Mouse (Mus musculus) embryonic facial prominence, embryonic 13.5 days (tissue): ENCODE measurements around the gene Litaf. TPM values are rescaled to one million over a fixed set of nuclear protein-coding genes. Genes with fewer than 3 reads are reported as not detected.
A peak's percentile ranks its signal among the peaks of the same experiment; 100 is the strongest.

ENCODE experiments used
- ATAC-seq: fragments of 200-750 bp; cut with Nextera tagmentation; 2 replicates; pipeline ENCODE4 v1.8.0; 2017; ENCODE audit warnings: low read depth; ENCODE audit not compliant: insufficient number of reproducible peaks, insufficient read depth, low FRiP score, low TSS enrichment
- H3K27ac ChIP-seq: fragments of 300-500 bp; sonication (generic); 2 replicates; pipeline ENCODE4 v1.5.1; 2015; ENCODE audit warnings: moderate library complexity, mild to moderate bottlenecking, inconsistent platforms
- H3K27me3 ChIP-seq: fragments of 300-500 bp; sonication (generic); 2 replicates; pipeline ENCODE4 v1.6.1; 2015; ENCODE audit warnings: mild to moderate bottlenecking, inconsistent platforms
- H3K36me3 ChIP-seq: fragments of 300-500 bp; sonication (generic); 2 replicates; pipeline ENCODE4 v1.6.1; 2015; ENCODE audit warnings: mild to moderate bottlenecking, inconsistent platforms
- H3K4me1 ChIP-seq: fragments of 300-500 bp; sonication (generic); 2 replicates; pipeline ENCODE4 v1.6.1; 2015; ENCODE audit warnings: inconsistent platforms
- H3K4me2 ChIP-seq: fragments of 300-500 bp; sonication (generic); 2 replicates; pipeline ENCODE4 v1.6.1; 2015; ENCODE audit warnings: moderate library complexity, mild to moderate bottlenecking, inconsistent platforms
- H3K4me3 ChIP-seq: fragments of 300-500 bp; sonication (generic); 2 replicates; pipeline ENCODE4 v1.5.1; 2015; ENCODE audit warnings: mild to moderate bottlenecking, inconsistent platforms
- H3K9ac ChIP-seq: fragments of 300-500 bp; sonication (generic); 2 replicates; pipeline ENCODE4 v1.6.1; 2015; ENCODE audit warnings: mild to moderate bottlenecking, inconsistent platforms
- H3K9me3 ChIP-seq: fragments of 300-500 bp; sonication (generic); 2 replicates; pipeline ENCODE4 v1.6.1; 2016; ENCODE audit warnings: inconsistent platforms
- WGBS: fragments of 180-500 bp; shearing (Covaris S2); methylation state at CpG from one replicate; pipeline ENCODE4 v1.1.7; 2015; ENCODE audit warnings: mixed read lengths; 5-methylcytosine and 5-hydroxymethylcytosine counted together
- polyA plus RNA-seq: library from polyadenylated mRNA; unstranded; fragments of >200 nt; fragmentation: Nextera tagmentation; extraction: Ambion mirVana; gene quantifications from 2 replicates; pipeline ENCODE4 v1.2.1, GENCODE M21; 2015

The Litaf gene
- polyA plus RNA-seq, 1 experiment from 2014 or later: 111 TPM

DNA sequence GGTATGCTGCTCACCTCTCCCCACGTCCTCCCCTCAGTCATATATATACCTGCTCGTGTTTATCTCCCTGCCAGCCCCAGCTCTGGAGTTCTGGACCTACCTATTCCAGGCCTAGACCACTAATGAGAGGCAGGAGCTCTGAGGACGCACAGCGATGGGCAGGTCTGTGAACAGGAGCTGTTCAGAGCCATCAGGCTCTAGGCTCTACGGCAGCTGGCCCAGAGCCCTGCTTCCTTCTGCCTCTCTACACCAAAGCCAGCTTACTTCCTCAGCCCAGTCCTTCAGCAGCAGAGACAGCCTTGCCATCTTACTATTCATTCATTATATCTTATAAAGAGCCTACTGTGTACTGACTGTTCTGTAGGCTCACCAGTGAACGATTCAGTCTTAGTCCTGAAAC, 1.2 kb downstream of the Litaf start:
- H3K4me2 ChIP-seq: no peak overlapping the region

DNA sequence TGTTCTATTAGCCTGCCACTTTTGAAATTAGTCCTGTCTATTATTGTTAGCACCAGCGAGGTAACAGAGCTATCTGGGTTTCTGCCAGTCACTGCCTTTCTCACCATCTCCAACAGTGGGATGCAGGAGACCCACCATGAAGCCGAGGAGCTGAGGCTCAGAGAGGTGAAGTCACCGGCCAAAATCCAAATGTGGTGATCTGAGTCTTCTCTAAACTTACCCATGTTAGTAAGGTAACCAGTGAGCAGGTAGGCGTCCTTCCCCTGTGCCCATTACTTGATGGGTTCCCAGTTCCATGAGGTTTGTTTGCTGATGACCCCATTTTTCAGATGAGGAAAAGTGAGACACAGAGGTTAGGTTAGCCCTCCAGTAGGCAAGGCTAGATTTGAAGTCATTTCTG, 1.6 kb downstream of the Litaf start:
- Histone ChIP-seq H3K9me3 (no peaks in the 10 kb centered on the region), H3K9ac (no peak overlapping the region), H3K27me3 (no peaks in the 10 kb centered on the region), H3K27ac (no peak overlapping the region), H3K4me1 (peaks cover 54% of the 10 kb centered on the region), H3K4me2 (no peak overlapping the region), H3K4me3 (no peak overlapping the region), H3K36me3 (0 out of 2 replicates have a peak, but pooled peaks cover 3% of the 10 kb centered on the region)
- no peak for ATAC-seq
- WGBS: 91% methylated on average over 4 of the region's 4 CpGs

More for the DNA sequence above, 1.2 kb downstream of the Litaf start:
- Histone ChIP-seq H3K4me1 (peaks cover 58% of the 10 kb centered on the region), H3K27me3 (no peaks in the 10 kb centered on the region), H3K36me3 (0 out of 2 replicates have a peak, but pooled peaks cover 3% of the 10 kb centered on the region), H3K27ac (no peak overlapping the region), H3K9ac (0 out of 2 replicates have a peak overlapping the region, but pooled peaks have one; percentile 7), H3K9me3 (no peaks in the 10 kb centered on the region), H3K4me3 (no peak overlapping the region)
- no peak for ATAC-seq
- WGBS: 86% methylated on average over 6 of the region's 6 CpGs

DNA sequence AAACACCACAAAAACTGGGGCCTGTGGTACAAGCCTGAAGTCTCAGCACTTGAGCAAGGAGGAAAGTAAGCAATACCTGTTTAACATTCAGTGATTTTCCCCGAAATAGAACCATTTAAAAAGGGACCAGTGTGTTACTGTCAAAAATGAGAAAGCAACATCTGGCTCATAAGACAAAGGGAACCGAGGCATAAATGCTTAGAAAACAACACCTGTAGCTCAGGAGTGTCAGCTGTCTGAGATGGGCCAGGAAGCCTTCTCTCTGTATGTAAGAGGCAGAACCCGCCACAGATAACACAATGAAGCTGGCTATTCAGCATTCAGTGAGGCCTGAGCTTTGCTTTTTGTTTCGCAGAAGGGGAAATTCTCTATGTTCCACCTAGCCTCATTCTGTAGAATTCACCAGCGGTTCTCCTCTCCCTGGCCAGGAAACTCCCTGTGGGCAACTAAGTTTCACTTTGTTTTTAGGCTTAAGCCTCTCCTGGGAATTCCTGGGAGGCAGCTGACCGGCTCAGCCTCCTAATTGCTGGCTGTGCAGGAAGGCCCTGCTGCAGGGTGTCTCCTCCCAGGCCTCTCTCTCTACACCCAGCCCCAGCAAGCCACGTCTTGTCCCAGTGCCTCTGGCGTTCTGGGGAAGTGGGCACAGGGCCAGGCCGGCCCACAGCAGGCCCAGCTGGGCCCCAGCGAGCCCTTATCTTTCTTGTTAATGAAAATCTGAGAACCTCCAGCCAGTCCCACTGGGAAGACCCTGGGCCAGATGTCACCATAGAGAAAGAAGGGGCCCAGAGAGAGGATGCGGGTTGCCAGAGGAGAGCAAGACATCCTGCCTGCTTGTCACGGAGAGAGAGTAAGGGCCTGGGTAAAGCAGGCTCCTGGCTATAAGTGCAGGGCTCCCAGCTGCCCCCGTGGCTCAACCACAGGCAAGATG, 2.9 kb downstream of the Litaf start:
- Histone ChIP-seq H3K9me3 (no peaks in the 10 kb centered on the region), H3K27ac (peak overlapping the region; percentile 83), H3K9ac (peak overlapping the region; percentile 62), H3K4me1 (peaks cover 42% of the 10 kb centered on the region), H3K4me3 (no peak overlapping the region), H3K36me3 (no peaks in the 10 kb centered on the region), H3K4me2 (0 out of 2 replicates have a peak overlapping the region, but pooled peaks have one; percentile 16), H3K27me3 (no peaks in the 10 kb centered on the region)
- WGBS: 24% methylated on average over 13 of the region's 13 CpGs
- no peak for ATAC-seq

DNA sequence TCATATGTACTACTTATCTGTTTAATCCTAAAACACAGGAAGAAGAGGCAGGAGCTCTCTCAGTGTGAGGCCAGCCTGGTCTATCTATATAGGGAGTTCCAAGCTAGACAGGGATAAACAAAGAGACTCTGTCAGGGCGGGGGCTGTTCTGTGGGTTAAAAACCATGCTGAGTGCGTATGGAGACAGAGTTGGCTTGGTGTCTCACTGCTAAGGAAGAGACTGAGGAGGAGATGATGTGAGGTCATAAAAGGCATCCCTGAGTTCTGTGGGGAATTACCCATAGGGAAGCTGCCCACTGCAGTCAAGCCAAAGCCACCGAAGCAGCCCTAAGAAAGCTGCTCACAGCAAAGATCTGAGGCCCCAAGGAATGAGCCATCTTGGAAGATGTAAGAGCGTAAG, 5.3 kb downstream of the Litaf start, which contains the start of gene Snn:
TSS of gene Snn (plus strand) at position 301 of the 400 bp plus-strand sequence.
- H3K9me3 ChIP-seq: no peaks in the 10 kb centered on the region
- ATAC-seq: no peak
- H3K4me2 ChIP-seq: no peak within 1 kb of the TSS
- peaks cover 37% of the 10 kb centered on the region for H3K4me1 ChIP-seq
- H3K27me3 ChIP-seq: no peaks in the 10 kb centered on the region
- no peaks in the 10 kb centered on the region for H3K36me3 ChIP-seq
- H3K9ac ChIP-seq: no peak within 1 kb of the TSS
- WGBS: 91% methylated on average over 4 of the region's 4 CpGs
- no peak within 1 kb of the TSS for H3K27ac ChIP-seq
- no peak within 1 kb of the TSS for H3K4me3 ChIP-seq

DNA sequence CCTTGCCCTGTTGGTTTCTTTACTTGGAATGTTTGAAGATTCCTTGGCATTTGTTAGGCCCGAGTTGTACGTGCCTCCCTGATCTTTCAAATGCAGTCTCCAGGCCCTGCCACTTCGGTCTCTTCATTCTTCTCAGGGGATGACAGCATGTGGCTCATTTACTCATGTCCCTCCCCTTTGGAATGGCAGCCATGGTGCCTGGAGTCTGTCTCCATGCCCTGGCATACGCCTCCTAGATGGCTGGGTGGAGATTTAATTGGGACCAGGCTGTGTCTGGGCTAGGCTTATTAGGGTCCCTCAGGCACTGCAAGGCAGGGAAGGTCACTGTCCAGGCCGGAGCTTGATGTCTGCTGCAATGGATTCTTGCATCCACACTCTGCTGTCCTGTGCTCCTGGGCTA, 10.0 kb downstream of the Litaf start:
- no peaks in the 10 kb centered on the region for H3K27me3 ChIP-seq
- no peak for ATAC-seq
- H3K4me1 ChIP-seq: peaks cover 12% of the 10 kb centered on the region; the same call in 1 of the 2 replicates
- 50% methylated on average over 5 of the region's 5 CpGs for WGBS
- H3K27ac ChIP-seq: peak overlapping the region; percentile 3; the same call in 1 of the 2 replicates
- H3K36me3 ChIP-seq: no peaks in the 10 kb centered on the region
- no peak overlapping the region for H3K9ac ChIP-seq
- H3K4me2 ChIP-seq: no peak overlapping the region
- H3K4me3 ChIP-seq: no peak overlapping the region
- no peaks in the 10 kb centered on the region for H3K9me3 ChIP-seq

DNA sequence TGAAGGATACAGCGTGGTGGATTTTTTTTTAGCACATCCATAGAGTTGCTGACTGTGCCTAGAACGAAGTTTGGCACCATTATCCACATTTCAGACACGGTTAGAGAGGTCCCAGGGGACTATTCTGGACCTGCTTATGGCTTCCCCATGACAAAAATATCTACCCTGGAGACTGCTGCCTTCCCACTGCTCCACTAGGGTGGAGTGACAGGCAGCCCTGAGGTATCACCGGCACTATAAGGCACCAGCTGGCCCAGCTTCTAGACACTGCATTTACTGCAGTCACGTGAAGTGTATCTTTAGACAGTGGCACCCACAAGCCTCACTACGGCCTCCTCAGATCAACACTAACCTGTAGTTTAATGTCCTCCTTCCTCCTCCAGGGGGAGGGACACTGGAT, 11.1 kb downstream of the Litaf start:
- WGBS: 86% methylated on average over 6 of the region's 6 CpGs
- Histone ChIP-seq H3K4me1 (peaks cover 12% of the 10 kb centered on the region; the same call in 1 of the 2 replicates), H3K9me3 (no peaks in the 10 kb centered on the region), H3K36me3 (no peaks in the 10 kb centered on the region), H3K27me3 (no peaks in the 10 kb centered on the region), H3K4me3 (no peak overlapping the region), H3K4me2 (no peak overlapping the region), H3K9ac (no peak overlapping the region), H3K27ac (no peak overlapping the region)
- ATAC-seq: no peak

DNA sequence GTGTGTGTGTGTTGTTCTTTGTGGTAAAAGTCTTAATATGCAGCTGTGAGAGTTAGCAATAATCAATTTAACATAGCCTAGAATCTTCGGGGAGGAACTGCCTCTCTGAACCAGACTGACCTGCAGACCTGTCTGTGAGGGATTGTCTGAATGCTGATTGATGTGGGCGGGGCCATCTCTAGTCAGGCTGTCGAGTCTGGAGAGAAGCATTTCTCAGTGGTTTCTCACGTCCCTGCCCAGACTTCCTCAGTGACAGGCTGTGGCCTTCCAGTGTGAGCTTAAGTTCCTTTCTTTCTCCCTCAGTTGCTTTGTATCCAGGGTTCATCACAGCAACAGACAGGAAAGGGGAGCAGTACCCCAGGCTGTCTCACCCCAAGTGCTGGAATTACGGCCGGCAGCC, 11.5 kb downstream of the Litaf start:
- ATAC-seq: no peak
- H3K4me2 ChIP-seq: no peak overlapping the region
- WGBS: 67% methylated on average over 6 of the region's 6 CpGs
- no peak overlapping the region for H3K4me3 ChIP-seq
- no peak overlapping the region for H3K27ac ChIP-seq
- no peaks in the 10 kb centered on the region for H3K36me3 ChIP-seq
- H3K27me3 ChIP-seq: no peaks in the 10 kb centered on the region
- no peak overlapping the region for H3K9ac ChIP-seq
- peaks cover 12% of the 10 kb centered on the region; the same call in 1 of the 2 replicates for H3K4me1 ChIP-seq
- no peaks in the 10 kb centered on the region for H3K9me3 ChIP-seq

DNA sequence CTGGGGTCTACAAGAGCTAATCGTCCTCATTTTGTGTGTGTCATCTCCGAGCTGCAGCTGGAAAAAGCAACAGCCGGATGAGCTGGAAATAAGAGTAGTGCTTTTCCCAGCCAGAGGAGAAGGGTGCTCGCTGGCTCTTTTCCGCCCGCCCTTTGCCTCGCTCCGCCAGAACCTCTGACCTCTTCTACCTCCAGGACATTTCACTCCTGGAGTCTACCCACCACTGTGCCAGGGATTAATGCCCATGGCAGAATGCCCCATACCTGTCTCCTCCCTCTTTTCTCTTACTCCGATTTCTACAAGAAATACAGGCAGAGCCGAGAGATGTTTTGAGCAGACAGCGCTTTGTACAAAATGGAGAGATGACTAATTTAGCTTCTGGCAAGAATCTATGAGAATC, 14.8 kb downstream of the Litaf start:
- H3K4me3 ChIP-seq: no peak overlapping the region
- no peaks in the 10 kb centered on the region for H3K36me3 ChIP-seq
- no peaks in the 10 kb centered on the region for H3K9me3 ChIP-seq
- H3K27ac ChIP-seq: no peak overlapping the region
- 86% methylated on average over 11 of the region's 11 CpGs for whole genome bisulfite sequencing
- H3K4me1 ChIP-seq: peaks cover 9% of the 10 kb centered on the region; the same call in 1 of the 2 replicates
- no peak overlapping the region for H3K4me2 ChIP-seq
- no peak for ATAC-seq
- H3K27me3 ChIP-seq: no peaks in the 10 kb centered on the region
- H3K9ac ChIP-seq: no peak overlapping the region

DNA sequence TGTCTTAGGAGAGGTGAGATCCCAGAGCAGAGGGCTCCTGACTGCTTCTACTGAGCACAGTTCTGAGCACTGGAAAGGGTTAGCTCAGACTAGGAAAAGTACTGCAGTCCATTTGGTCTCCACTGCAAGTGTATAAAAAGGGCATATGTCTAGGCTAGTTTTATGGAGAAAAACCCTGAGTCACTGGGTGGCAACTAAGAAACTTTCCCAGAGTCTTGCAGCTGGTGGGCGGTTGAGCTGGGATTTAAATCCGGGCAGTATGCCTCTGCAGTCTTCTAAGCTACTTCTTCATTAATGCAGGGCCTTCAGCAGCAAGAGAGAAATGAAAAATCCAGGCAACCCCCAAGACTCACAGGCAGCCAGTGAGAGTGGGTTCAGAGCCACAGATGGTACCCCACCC, 15.7 kb downstream of the Litaf start:
- Histone ChIP-seq H3K9me3 (no peaks in the 10 kb centered on the region), H3K4me2 (no peak overlapping the region), H3K4me1 (peaks cover 2% of the 10 kb centered on the region; the same call in 1 of the 2 replicates), H3K4me3 (no peak overlapping the region), H3K9ac (no peak overlapping the region), H3K27me3 (no peaks in the 10 kb centered on the region), H3K27ac (no peak overlapping the region), H3K36me3 (no peaks in the 10 kb centered on the region)
- WGBS: 87% methylated on average over 2 of the region's 2 CpGs
- no peak for ATAC-seq

DNA sequence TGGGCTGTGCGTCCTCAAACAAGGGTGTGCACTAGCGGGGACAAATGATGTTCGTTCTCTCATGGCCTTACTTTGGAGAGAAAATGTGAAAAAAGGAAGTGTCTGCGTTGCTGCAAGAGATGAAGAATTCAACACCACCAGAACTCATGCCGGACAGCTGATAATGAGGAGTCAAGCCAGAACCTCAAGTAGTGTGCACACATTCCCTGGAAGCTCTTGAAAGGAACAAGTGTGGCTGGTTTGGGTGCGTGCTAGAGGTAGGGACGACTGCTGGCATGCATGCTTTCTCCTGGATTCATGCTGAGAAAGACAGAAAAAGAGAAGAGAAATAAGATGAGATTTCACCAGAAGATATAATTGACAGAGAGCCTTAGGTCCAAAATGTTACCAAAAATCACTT, 18.8 kb downstream of the Litaf start:
- H3K27ac ChIP-seq: no peak overlapping the region
- peaks cover 3% of the 10 kb centered on the region; the same call in 1 of the 2 replicates for H3K4me1 ChIP-seq
- WGBS: 80% methylated on average over 7 of the region's 7 CpGs
- H3K4me2 ChIP-seq: no peak overlapping the region
- ATAC-seq: no peak
- H3K36me3 ChIP-seq: no peaks in the 10 kb centered on the region
- no peak overlapping the region for H3K9ac ChIP-seq
- H3K9me3 ChIP-seq: no peaks in the 10 kb centered on the region
- H3K4me3 ChIP-seq: no peak overlapping the region
- no peaks in the 10 kb centered on the region for H3K27me3 ChIP-seq

DNA sequence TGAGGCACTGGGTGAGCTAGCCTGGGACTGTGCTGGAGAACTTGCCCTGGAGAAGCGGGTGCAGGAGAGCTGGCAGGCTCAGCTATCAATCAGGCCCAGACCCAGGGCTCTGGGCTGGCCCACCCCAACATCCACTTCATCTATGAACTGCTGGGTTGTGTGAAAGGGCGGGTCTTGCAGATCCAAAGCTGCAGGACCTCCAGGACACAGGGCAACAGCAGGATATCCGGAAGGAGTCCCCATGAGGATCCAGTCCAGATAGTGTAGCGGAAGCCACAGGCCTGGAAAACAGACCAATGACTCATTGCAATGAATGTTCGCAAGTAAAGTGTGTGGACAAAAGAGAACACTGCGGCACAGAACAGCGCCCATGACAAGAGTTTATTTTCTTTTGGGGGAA, 19.5 kb downstream of the Litaf start:
- Histone ChIP-seq H3K9ac (no peak overlapping the region), H3K9me3 (no peaks in the 10 kb centered on the region), H3K27ac (no peak overlapping the region), H3K4me1 (peaks cover 3% of the 10 kb centered on the region; the same call in 1 of the 2 replicates), H3K36me3 (no peaks in the 10 kb centered on the region), H3K27me3 (no peaks in the 10 kb centered on the region), H3K4me2 (no peak overlapping the region), H3K4me3 (no peak overlapping the region)
- WGBS: 85% methylated on average over 7 of the region's 7 CpGs
- ATAC-seq: no peak

DNA sequence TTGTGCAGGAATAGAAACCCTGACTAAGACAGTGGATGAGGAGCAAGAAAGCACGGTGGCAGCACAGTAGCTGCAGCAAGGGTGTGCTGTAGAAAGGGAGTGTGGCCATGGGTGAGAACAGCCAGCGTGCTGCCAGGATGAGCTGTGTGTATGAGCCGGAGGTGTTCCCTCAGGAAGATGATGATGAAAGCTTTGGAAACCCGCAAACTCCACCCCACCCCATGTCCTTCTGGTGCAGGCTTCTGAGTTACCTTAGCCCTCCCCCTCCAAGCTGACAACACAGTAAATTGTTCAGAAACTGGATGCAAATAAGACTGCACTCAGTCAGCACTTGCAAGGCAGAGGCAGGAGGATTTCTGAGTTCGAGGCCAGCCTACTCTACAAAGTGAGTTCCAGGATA, 22.7 kb downstream of the Litaf start:
- no peak for ATAC-seq
- no peaks in the 10 kb centered on the region for H3K36me3 ChIP-seq
- H3K27me3 ChIP-seq: no peaks in the 10 kb centered on the region
- H3K4me2 ChIP-seq: no peak overlapping the region
- no peak overlapping the region for H3K9ac ChIP-seq
- H3K4me3 ChIP-seq: no peak overlapping the region
- H3K4me1 ChIP-seq: peaks cover 3% of the 10 kb centered on the region; the same call in 1 of the 2 replicates
- no peaks in the 10 kb centered on the region for H3K9me3 ChIP-seq
- 84% methylated on average over 5 of the region's 5 CpGs for WGBS
- no peak overlapping the region for H3K27ac ChIP-seq
